Comparison of ENCODE assay signal across 13 mouse cellular contexts in the genomic region with DNA sequence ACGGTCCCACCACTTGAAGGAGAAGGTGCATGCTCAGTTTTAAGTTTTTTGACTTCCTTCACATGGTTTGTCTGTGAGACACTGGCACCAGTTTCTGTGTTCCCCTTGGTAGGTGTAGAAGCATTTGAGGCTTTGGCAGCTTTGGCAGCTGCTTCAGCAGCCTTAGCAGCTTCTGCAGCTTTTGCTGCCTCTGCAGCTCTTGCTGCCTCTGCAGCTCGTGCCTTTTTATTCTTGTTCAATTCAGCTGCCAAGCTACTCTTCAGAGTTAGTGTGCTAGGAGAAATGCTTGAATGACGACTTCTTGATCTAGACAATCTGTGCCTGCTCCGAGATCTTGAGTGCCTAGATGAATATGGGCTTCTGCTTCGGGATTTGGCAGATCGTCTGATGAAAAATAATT. TPM values are rescaled to one million over a fixed set of nuclear protein-coding genes. Genes with fewer than 3 reads are reported as not detected.
DNase-seq lines count a peak whose midpoint lies in the region; ATAC-seq lines count a peak whose summit lies in the region.
"Had no signal": no experiment of that assay in that cellular context is flagged by ENCODE, and none has a peak within 500 bp of the region (broad histone marks: within the 10 kb centered on the region; RNA-seq: fewer than 3 reads in every experiment).

No protein-coding gene starts in this region.

- intact Hi-C loops in left cerebral cortex, postnatal 14 days (cut with DNase I): no loop called here

- H3K27ac ChIP-seq in forebrain, embryonic 12.5 days: 0 out of 2 replicates have a peak overlapping the region, but pooled peaks have one; percentile 26
- H3K27ac ChIP-seq in forebrain, embryonic 11.5 days (ENCODE audit: low read depth, low read length): no peak overlapping the region
- 0 out of 2 replicates have a peak overlapping the region, but pooled peaks have one; percentile 7 for H3K27ac ChIP-seq in neural tube, embryonic 15.5 days (replicated peaks)
- no peak overlapping the region for H3K27ac ChIP-seq in intestine, embryonic 16.5 days (ENCODE audit: low read length)
- H3K27ac ChIP-seq: heart, embryonic 10.5 days had no signal

- no peaks in the 10 kb centered on the region for H3K27me3 ChIP-seq in forebrain, embryonic 12.5 days
- H3K27me3 ChIP-seq in forebrain, embryonic 11.5 days (ENCODE audit: control insufficient read depth, insufficient read depth, low read length): no peaks in the 10 kb centered on the region
- H3K27me3 ChIP-seq in neural tube, embryonic 15.5 days (replicated peaks): no peaks in the 10 kb centered on the region
- H3K27me3 ChIP-seq in intestine, embryonic 16.5 days (replicated peaks; ENCODE audit: control insufficient read depth, insufficient read depth, low read length): no peaks in the 10 kb centered on the region

- H3K4me3 ChIP-seq in forebrain, embryonic 12.5 days (replicated peaks): no peak overlapping the region
- H3K4me3 ChIP-seq in forebrain, embryonic 11.5 days (ENCODE audit: low read depth, low read length): no peak overlapping the region
- no peak overlapping the region for H3K4me3 ChIP-seq in neural tube, embryonic 15.5 days (replicated peaks)
- H3K4me3 ChIP-seq in intestine, embryonic 16.5 days (ENCODE audit: low read length): no peak overlapping the region
- H3K4me3 ChIP-seq: heart, embryonic 10.5 days had no signal

- peaks cover 9% of the 10 kb centered on the region for H3K36me3 ChIP-seq in forebrain, embryonic 12.5 days (replicated peaks)
- peaks cover 9% of the 10 kb centered on the region for H3K36me3 ChIP-seq in forebrain, embryonic 11.5 days (ENCODE audit: control insufficient read depth, insufficient read depth, low read length)
- H3K36me3 ChIP-seq in neural tube, embryonic 15.5 days: 0 out of 2 replicates have a peak, but pooled peaks cover 7% of the 10 kb centered on the region
- peaks cover 8% of the 10 kb centered on the region; the same call in 1 of the 2 replicates for H3K36me3 ChIP-seq in intestine, embryonic 16.5 days (ENCODE audit: control insufficient read depth, insufficient read depth, low read length)

- no peaks in the 10 kb centered on the region for H3K9me3 ChIP-seq in forebrain, embryonic 12.5 days
- no peaks in the 10 kb centered on the region for H3K9me3 ChIP-seq in forebrain, embryonic 11.5 days (ENCODE audit: control insufficient read depth, low read length)
- H3K9me3 ChIP-seq in neural tube, embryonic 15.5 days (replicated peaks): no peaks in the 10 kb centered on the region
- no peaks in the 10 kb centered on the region for H3K9me3 ChIP-seq in intestine, embryonic 16.5 days (ENCODE audit: control insufficient read depth, low read length)
- H3K9me3 ChIP-seq: heart, embryonic 10.5 days had no signal

- H3K9ac ChIP-seq in forebrain, embryonic 12.5 days: no peak overlapping the region
- no peak overlapping the region for H3K9ac ChIP-seq in forebrain, embryonic 11.5 days (ENCODE audit: low read length)
- no peak overlapping the region for H3K9ac ChIP-seq in neural tube, embryonic 15.5 days (replicated peaks)
- no peak overlapping the region for H3K9ac ChIP-seq in intestine, embryonic 16.5 days (ENCODE audit: low read depth, low read length)

- no peak for ATAC-seq in forebrain, embryonic 12.5 days (ENCODE audit: low FRiP score)
- no peak for ATAC-seq in forebrain, embryonic 11.5 days (replicated peaks; ENCODE audit: low FRiP score)
- ATAC-seq in neural tube, embryonic 15.5 days (ENCODE audit: low FRiP score): no peak
- ATAC-seq in intestine, embryonic 16.5 days: no peak

- H3K4me2 ChIP-seq in forebrain, embryonic 12.5 days: no peak overlapping the region
- no peak overlapping the region for H3K4me2 ChIP-seq in forebrain, embryonic 11.5 days (ENCODE audit: low read depth, low read length, severe bottlenecking)
- H3K4me2 ChIP-seq in neural tube, embryonic 15.5 days: no peak overlapping the region
- no peak overlapping the region for H3K4me2 ChIP-seq in intestine, embryonic 16.5 days (ENCODE audit: low read depth, low read length)
- H3K4me2 ChIP-seq: liver, embryonic 11.5 days had no signal

- 68% methylated on average over 6 of the region's 6 CpGs for WGBS in forebrain, embryonic 12.5 days
- 87% methylated on average over 6 of the region's 6 CpGs for WGBS in forebrain, embryonic 11.5 days
- 73% methylated on average over 6 of the region's 6 CpGs for WGBS in neural tube, embryonic 15.5 days
- 77% methylated on average over 6 of the region's 6 CpGs for WGBS in intestine, embryonic 16.5 days

- DNase-seq in forebrain, embryonic 11.5 days (ENCODE audit: low spot score): no peak
- no peak for DNase-seq in neural tube, embryonic 10.5 days (ENCODE audit: extremely low spot score, low spot score)
- DNase-seq in left cerebral cortex, postnatal 14 days (ENCODE audit: low spot score in 2 of 2): peak; percentile 40 to 50
- DNase-seq in telencephalon, adult 2 months (ENCODE audit: low read depth, low spot score): peak; percentile 75
- no peak for DNase-seq in thymus, postnatal 0 days (ENCODE audit: low spot score)
- DNase-seq: kidney, postnatal 36 days; lung, postnatal 10 days; spleen, adult 18-20 months had no signal

- H3K4me1 ChIP-seq in forebrain, embryonic 12.5 days: no peaks in the 10 kb centered on the region
- H3K4me1 ChIP-seq in forebrain, embryonic 11.5 days (replicated peaks; ENCODE audit: control insufficient read depth, insufficient read depth, low read length): no peaks in the 10 kb centered on the region
- H3K4me1 ChIP-seq in neural tube, embryonic 15.5 days: no peaks in the 10 kb centered on the region
- no peaks in the 10 kb centered on the region for H3K4me1 ChIP-seq in intestine, embryonic 16.5 days (ENCODE audit: control insufficient read depth, insufficient read depth, low read length)
- H3K4me1 ChIP-seq: heart, embryonic 10.5 days had no signal

RNA-seq across cellular contexts. Expression of a gene that starts 32.3 kb away (rescaled TPM):
- polyA plus RNA-seq in forebrain, embryonic 12.5 days (2016; fragmentation: Nextera tagmentation; extraction: Ambion mirVana): 18.8 and 27.7 TPM in 2 replicates
- 19.0 and 20.6 TPM in 2 replicates for polyA plus RNA-seq in forebrain, embryonic 11.5 days (2014; fragmentation: Nextera tagmentation; extraction: Ambion mirVana)
- 16.4 and 16.5 TPM in 2 replicates for polyA plus RNA-seq in neural tube, embryonic 15.5 days (2015; fragmentation: Nextera tagmentation; extraction: Ambion mirVana)
- 10 to 100 TPM; 49.5 to 51.1 TPM for total RNA-seq in left cerebral cortex, postnatal 14 days (2021)
- 7.0 and 7.5 TPM in 2 replicates for polyA plus RNA-seq in intestine, embryonic 16.5 days (2015; fragmentation: Nextera tagmentation; extraction: Ambion mirVana)
- 18.5 and 26.6 TPM in 2 replicates for polyA plus RNA-seq in thymus, postnatal 0 days (2015; fragmentation: Nextera tagmentation; extraction: Ambion mirVana)

Comparison
In these comparisons a context has a peak if more than half of its experiments do, and no peak if none do; other contexts are left out.
1. H3K27ac ChIP-seq: peak in forebrain, embryonic 12.5 days (single experiment) and neural tube, embryonic 15.5 days (single experiment); none in forebrain, embryonic 11.5 days (single experiment) and intestine, embryonic 16.5 days (single experiment).
2. DNase-seq: peak in left cerebral cortex, postnatal 14 days (2 of 2) and telencephalon, adult 2 months (single experiment); none in forebrain, embryonic 11.5 days (single experiment), neural tube, embryonic 10.5 days (single experiment) and thymus, postnatal 0 days (single experiment).